Mouse (Mus musculus) lung, postnatal 0 days (tissue): ENCODE results near the gene Cabp7. TPM values are rescaled to one million over a fixed set of nuclear protein-coding genes. Genes with fewer than 3 reads are reported as not detected.

ENCODE experiments used
- ATAC-seq: fragments of 200-750 bp; cut with Nextera tagmentation; 2 replicates; pipeline ENCODE4 v1.8.0; 2017; ENCODE audit warnings: moderate library complexity
- DNase-seq: peaks from one replicate; pipeline ENCODE4 v3.0.0-alpha.2; 2016; ENCODE audit warnings: low spot score
- H3K27ac ChIP-seq: fragments of 300-500 bp; sonication (generic); 2 replicates; pipeline ENCODE4 v1.5.1; 2014; ENCODE audit warnings: antibody characterized with exemption, mild to moderate bottlenecking, low read length, mixed read lengths
- H3K27me3 ChIP-seq: fragments of 300-500 bp; sonication (generic); replicated peaks from 2 replicates; pipeline ENCODE4 v1.6.1; 2014; ENCODE audit warnings: low read length, mixed read lengths; ENCODE audit not compliant: insufficient read depth
- H3K36me3 ChIP-seq: fragments of 300-500 bp; sonication (generic); 2 replicates; pipeline ENCODE4 v1.6.1; 2014; ENCODE audit warnings: low read length, mixed read lengths; ENCODE audit not compliant: insufficient read depth
- H3K4me1 ChIP-seq: fragments of 300-500 bp; sonication (generic); 2 replicates; pipeline ENCODE4 v1.6.1; 2014; ENCODE audit warnings: antibody characterized with exemption, low read depth, low read length, mixed read lengths; ENCODE audit not compliant: insufficient read depth
- H3K4me2 ChIP-seq: fragments of 300-500 bp; sonication (generic); replicated peaks from 2 replicates; pipeline ENCODE4 v1.6.1; 2014; ENCODE audit warnings: low read depth, mild to moderate bottlenecking, low read length, moderate library complexity, mixed read lengths
- H3K4me3 ChIP-seq: fragments of 300-500 bp; sonication (generic); 2 replicates; pipeline ENCODE4 v1.5.1; 2014; ENCODE audit warnings: low read depth, low read length
- H3K9ac ChIP-seq: fragments of 300-500 bp; sonication (generic); replicated peaks from 2 replicates; pipeline ENCODE4 v1.6.1; 2014; ENCODE audit warnings: low read depth, mild to moderate bottlenecking
- H3K9me3 ChIP-seq: fragments of 300-500 bp; sonication (generic); 2 replicates; pipeline ENCODE4 v1.6.1; 2016; ENCODE audit warnings: low read length, mixed read lengths
- CTCF ChIP-seq: IDR thresholded peaks from 2 replicates; pipeline ENCODE4 v1.5.1; 2016; ENCODE audit warnings: antibody characterized with exemption, mild to moderate bottlenecking
- EP300 ChIP-seq: IDR thresholded peaks from 2 replicates; pipeline ENCODE4 v1.6.1; 2016; ENCODE audit warnings: antibody characterized with exemption, mild to moderate bottlenecking, control low read depth
- WGBS: fragments of 180-500 bp; shearing (Covaris S2); extraction: QIAGEN DNeasy Blood & Tissue Kit; methylation state at CpG from one replicate; pipeline ENCODE4 v1.1.7; 2014; 5-methylcytosine and 5-hydroxymethylcytosine counted together
- polyA plus RNA-seq: library from polyadenylated mRNA; unstranded; fragments of >200 nt; fragmentation: Nextera tagmentation; extraction: Ambion mirVana; gene quantifications from 2 replicates; pipeline ENCODE4 v1.2.1, GENCODE M21; 2015

Cabp7 gene
- polyA plus RNA-seq, 1 experiment from 2014 or later, result 0.14 TPM

GRCm38 (mm10) chr11:4740785-4741184, 5.8 kb downstream of the Cabp7 start:
- Histone ChIP-seq H3K27ac (no peak overlapping the region), H3K4me1 (no peaks in the 10 kb centered on the region), H3K36me3 (no peaks in the 10 kb centered on the region), H3K4me3 (no peak overlapping the region), H3K9me3 (no peaks in the 10 kb centered on the region), H3K4me2 (no peak overlapping the region), H3K27me3 (peaks cover 19% of the 10 kb centered on the region), H3K9ac (no peak overlapping the region)
- 48% methylated on average over 5 of the region's 5 CpGs for WGBS
- no peak for DNase-seq
- no peak for ATAC-seq
- no peak for TF ChIP-seq EP300
- no peak for TF ChIP-seq CTCF

- H3K27me3 ChIP-seq, result no peaks in the 10 kb centered on the region
Measured at GRCm38 (mm10) chr11:4738719-4739118, 7.9 kb downstream of the Cabp7 start.

GRCm38 (mm10) chr11:4737682-4738081, 8.9 kb downstream of the Cabp7 start:
- H3K4me3 ChIP-seq, result no peak overlapping the region
- no peaks in the 10 kb centered on the region for H3K9me3 ChIP-seq
- ATAC-seq (no peak), DNase-seq (no peak)
- no peaks in the 10 kb centered on the region for H3K27me3 ChIP-seq
- H3K4me2 ChIP-seq, result no peak overlapping the region
- no peak overlapping the region for H3K27ac ChIP-seq
- H3K9ac ChIP-seq, result no peak overlapping the region
- no peaks in the 10 kb centered on the region for H3K36me3 ChIP-seq
- H3K4me1 ChIP-seq, result no peaks in the 10 kb centered on the region
- 79% methylated on average over 10 of the region's 10 CpGs for WGBS
- TF ChIP-seq EP300 (no peak), CTCF (no peak)

More at GRCm38 (mm10) chr11:4738719-4739118, 7.9 kb downstream of the Cabp7 start:
- Histone ChIP-seq H3K4me2 (no peak overlapping the region), H3K36me3 (no peaks in the 10 kb centered on the region), H3K27ac (no peak overlapping the region), H3K9ac (no peak overlapping the region), H3K9me3 (no peaks in the 10 kb centered on the region), H3K4me1 (no peaks in the 10 kb centered on the region), H3K4me3 (no peak overlapping the region)
- DNase-seq (no peak), ATAC-seq (no peak)
- 95% methylated on average over 16 of the region's 16 CpGs for WGBS
- TF ChIP-seq EP300 (no peak), CTCF (no peak)

- no peak overlapping the region for H3K27ac ChIP-seq
- no peak overlapping the region for H3K4me2 ChIP-seq
- TF ChIP-seq CTCF (peak; percentile 26), EP300 (no peak)
- H3K27me3 ChIP-seq, result no peaks in the 10 kb centered on the region
- H3K36me3 ChIP-seq, result no peaks in the 10 kb centered on the region; the same call in 1 of the 2 replicates
- DNase-seq (no peak), ATAC-seq (no peak)
- WGBS, result 61% methylated on average over 6 of the region's 6 CpGs
- H3K4me1 ChIP-seq, result no peaks in the 10 kb centered on the region
- no peaks in the 10 kb centered on the region for H3K9me3 ChIP-seq
- no peak overlapping the region for H3K9ac ChIP-seq
- no peak overlapping the region for H3K4me3 ChIP-seq
Measured at GRCm38 (mm10) chr11:4736355-4736754, 10.2 kb downstream of the Cabp7 start.

- Histone ChIP-seq H3K27ac (no peak overlapping the region), H3K4me1 (no peaks in the 10 kb centered on the region; the same call in 1 of the 2 replicates), H3K4me2 (no peak overlapping the region), H3K36me3 (no peaks in the 10 kb centered on the region; the same call in 1 of the 2 replicates), H3K27me3 (no peaks in the 10 kb centered on the region), H3K4me3 (no peak overlapping the region), H3K9ac (no peak overlapping the region), H3K9me3 (no peaks in the 10 kb centered on the region)
- DNase-seq (no peak), ATAC-seq (no peak)
- WGBS, result 35% methylated on average over 12 of the region's 12 CpGs
- TF ChIP-seq EP300 (no peak), CTCF (peak; percentile 30; the same call in 1 of the 2 replicates)
Measured at GRCm38 (mm10) chr11:4734179-4734578, 12.4 kb downstream of the Cabp7 start.

GRCm38 (mm10) chr11:4731781-4732180, 14.8 kb downstream of the Cabp7 start:
- no peaks in the 10 kb centered on the region for H3K9me3 ChIP-seq
- DNase-seq, result no peak
- TF ChIP-seq CTCF (no peak), EP300 (no peak)
- H3K4me1 ChIP-seq, result no peaks in the 10 kb centered on the region; the same call in 1 of the 2 replicates
- 78% methylated on average over 6 of the region's 7 CpGs for WGBS
- no peaks in the 10 kb centered on the region for H3K27me3 ChIP-seq
- H3K27ac ChIP-seq, result no peak overlapping the region
- no peak overlapping the region for H3K4me3 ChIP-seq
- ATAC-seq, result no peak
- H3K4me2 ChIP-seq, result no peak overlapping the region
- no peaks in the 10 kb centered on the region; the same call in 1 of the 2 replicates for H3K36me3 ChIP-seq
- H3K9ac ChIP-seq, result no peak overlapping the region

- TF ChIP-seq EP300 (no peak), CTCF (no peak)
- no peaks in the 10 kb centered on the region; the same call in 1 of the 2 replicates for H3K36me3 ChIP-seq
- H3K9ac ChIP-seq, result no peak overlapping the region
- DNase-seq, result no peak
- ATAC-seq, result no peak
- H3K4me2 ChIP-seq, result no peak overlapping the region
- no peak overlapping the region for H3K4me3 ChIP-seq
- WGBS, result 75% methylated on average over 5 of the region's 5 CpGs
- no peak overlapping the region for H3K27ac ChIP-seq
- no peaks in the 10 kb centered on the region; the same call in 1 of the 2 replicates for H3K4me1 ChIP-seq
- H3K9me3 ChIP-seq, result no peaks in the 10 kb centered on the region
- no peaks in the 10 kb centered on the region for H3K27me3 ChIP-seq
Measured at GRCm38 (mm10) chr11:4730913-4731312, 15.7 kb downstream of the Cabp7 start.
